Mouse (Mus musculus): Measurements from ENCODE around the gene Glipr2.

DNA sequence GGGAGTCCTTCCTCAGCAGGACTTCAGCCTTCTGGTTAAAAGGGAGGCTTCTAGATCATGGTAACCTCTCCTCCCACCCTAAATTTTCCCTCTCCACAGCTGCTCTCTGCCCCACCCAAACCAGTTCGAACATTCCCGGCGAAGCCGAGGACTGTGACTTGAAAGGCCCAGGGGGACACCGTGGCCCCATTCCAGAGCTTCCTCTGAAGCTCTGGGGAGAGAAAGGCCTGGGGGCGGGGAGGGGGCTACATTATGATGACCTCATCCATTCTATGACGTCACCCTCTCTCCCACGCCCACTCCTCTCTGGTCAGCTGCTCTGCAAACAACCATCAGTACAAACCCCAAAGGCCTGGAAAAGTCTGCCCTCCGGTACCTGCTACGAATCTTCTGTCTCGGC lies 26.0 kb downstream of the Glipr2 start, which contains the start of gene Ccin:
- no peak for TF ChIP-seq MAZ (IDR thresholded peaks at IDR 0.05; ENCODE audit: low read depth, low read length)
- TF ChIP-seq POLR2A (IDR thresholded peaks at IDR 0.05; ENCODE audit: low read depth, low read length), result no peak
- no peak for TF ChIP-seq EP300 (IDR thresholded peaks at IDR 0.05; ENCODE audit: low read length)
- TF ChIP-seq BHLHE40 (IDR thresholded peaks at IDR 0.05; ENCODE audit: low read depth, low read length), result no peak
- no peak for TF ChIP-seq NRF1 (IDR thresholded peaks at IDR 0.05; ENCODE audit: low read depth, low read length)
- TF ChIP-seq MEF2A (IDR thresholded peaks at IDR 0.05; ENCODE audit: borderline replicate concordance, low read depth, low read length), result no peak
- TF ChIP-seq CTCF (conservative IDR thresholded peaks at IDR 0.05 in 1 of 2, IDR thresholded peaks at IDR 0.05 in 1 of 2; ENCODE audit: low read depth in 2 of 2, low read length in 2 of 2), result no peak
- no peak for TF ChIP-seq JUND (conservative IDR thresholded peaks at IDR 0.05; ENCODE audit: low read depth, low read length)
- TF ChIP-seq GABPA (IDR thresholded peaks at IDR 0.05; ENCODE audit: insufficient replicate concordance, low read depth, low read length), result no peak
- no peak for TF ChIP-seq ZKSCAN1 (IDR thresholded peaks at IDR 0.05; ENCODE audit: borderline replicate concordance, low read depth, low read length)
- TF ChIP-seq ZC3H11A (IDR thresholded peaks at IDR 0.05; ENCODE audit: low read depth, low read length), result no peak
- no peak for TF ChIP-seq IRF4 (IDR thresholded peaks at IDR 0.05; ENCODE audit: low read depth, low read length)
- TF ChIP-seq HCFC1 (IDR thresholded peaks at IDR 0.05; ENCODE audit: low read depth, low read length), result no peak

Measured in CH12.LX (cell line).